Mouse (Mus musculus): ENCODE data around the gene Gm15128.
"Not testable (repeated sequence)": the region's sequence is repeated elsewhere in the genome, so short reads cannot be mapped to it uniquely, and the experiment has no call there.

Gm15128 gene

GRCm38 (mm10) chrX:147765691-147766090 lies at the start of gene Gm15128:
TSS of gene Gm15128 (plus strand) at chrX:147765991.
- not testable (repeated sequence) for DNase-seq (ENCODE audit: low spot score in 2 of 2)

All from urinary bladder, postnatal 4 days (tissue).